8 mouse cellular contexts compared by ENCODE assay signal in genomic region chr9:57501861-57502260, GRCm38 (mm10). TPM values are rescaled to one million over a fixed set of nuclear protein-coding genes. Genes with fewer than 3 reads are reported as not detected.
DNase-seq lines count a peak whose midpoint lies in the region; ATAC-seq and TF ChIP-seq lines count a peak whose summit lies in the region.

No protein-coding gene starts in this region.

- H3K4me3 ChIP-seq in heart, embryonic 14.5 days (ENCODE audit: control insufficient read depth in 1 of 2, insufficient read depth in 1 of 2, low read depth in 1 of 2, low read length in 2 of 2) = peak overlapping the region in 1 of 2 experiments; percentile 18; a peak in 2 of 4 replicates
- H3K4me3 ChIP-seq in ES-E14 (ENCODE audit: insufficient read depth in 1 of 2, low read depth in 1 of 2, low read length in 2 of 2, poor library complexity in 1 of 2, severe bottlenecking in 1 of 2) = peak overlapping the region; percentile 42 to 87; a peak in 3 of 4 replicates
- peak overlapping the region; percentile 27 for H3K4me3 ChIP-seq in midbrain, embryonic 13.5 days (replicated peaks)

- H3K4me1 ChIP-seq in heart, embryonic 14.5 days (ENCODE audit: control insufficient read depth in 2 of 2, insufficient read depth in 2 of 2, low read length in 2 of 2) = peaks cover 29 to 49% of the 10 kb centered on the region in 2 experiments
- H3K4me1 ChIP-seq in ES-E14 (ENCODE audit: control insufficient read depth in 2 of 2, insufficient read depth in 2 of 2, low read length in 2 of 2, poor library complexity in 1 of 2) = peaks cover 12 to 23% of the 10 kb centered on the region in 2 experiments
- peaks cover 80% of the 10 kb centered on the region for H3K4me1 ChIP-seq in midbrain, embryonic 13.5 days (replicated peaks)

- in situ Hi-C loops in ES-E14 (cut with MboI; ENCODE audit: low sequenced_read_pairs in 2 of 2, unreplicated experiment in 2 of 2) = no loop called here

- no peaks in the 10 kb centered on the region for H3K36me3 ChIP-seq in heart, embryonic 14.5 days (ENCODE audit: control insufficient read depth, insufficient read depth, low read length)
- no peaks in the 10 kb centered on the region; the same call in 1 of the 2 replicates for H3K36me3 ChIP-seq in ES-E14 (ENCODE audit: control insufficient read depth, insufficient read depth, low read length, poor library complexity, severe bottlenecking)
- no peaks in the 10 kb centered on the region for H3K36me3 ChIP-seq in midbrain, embryonic 13.5 days

- no peaks in the 10 kb centered on the region for H3K9me3 ChIP-seq in heart, embryonic 14.5 days (ENCODE audit: control insufficient read depth, low read length)
- H3K9me3 ChIP-seq in ES-E14 (ENCODE audit: control insufficient read depth, insufficient read depth, low read depth, low read length) = no peaks in the 10 kb centered on the region
- H3K9me3 ChIP-seq in midbrain, embryonic 13.5 days = no peaks in the 10 kb centered on the region

- H3K9ac ChIP-seq in heart, embryonic 14.5 days (ENCODE audit: low read length) = peak overlapping the region; percentile 16; the same call in 1 of the 2 replicates
- peak overlapping the region; percentile 41 for H3K9ac ChIP-seq in ES-E14 (ENCODE audit: insufficient read depth, low read depth, low read length, poor library complexity, severe bottlenecking)
- H3K9ac ChIP-seq in midbrain, embryonic 13.5 days (replicated peaks) = peak overlapping the region; percentile 51

- no peak overlapping the region for H3K27ac ChIP-seq in heart, embryonic 14.5 days (replicated peaks in 1 of 2; ENCODE audit: control insufficient read depth in 1 of 2, insufficient read depth in 1 of 2, low read depth in 2 of 2, low read length in 2 of 2)
- no peak overlapping the region; the same call in 1 of the 2 replicates for H3K27ac ChIP-seq in ES-E14 (ENCODE audit: insufficient read depth, low read depth, low read length, poor library complexity, severe bottlenecking)
- peak overlapping the region; percentile 86 for H3K27ac ChIP-seq in midbrain, embryonic 13.5 days

- peaks cover 52% of the 10 kb centered on the region for H3K27me3 ChIP-seq in heart, embryonic 14.5 days (ENCODE audit: control insufficient read depth, insufficient read depth, low read length)
- H3K27me3 ChIP-seq in midbrain, embryonic 13.5 days = peaks cover 65% of the 10 kb centered on the region

- 13% methylated on average over 20 of the region's 20 CpGs for WGBS in heart, embryonic 14.5 days
- WGBS in midbrain, embryonic 13.5 days = 1% methylated on average over 20 of the region's 20 CpGs

- no peak for ATAC-seq in heart, embryonic 14.5 days (ENCODE audit: insufficient number of reproducible peaks, insufficient read depth, low FRiP score, low read depth)
- ATAC-seq in frontal cortex, adult (ENCODE audit: low TSS enrichment) = peak; percentile 25
- no peak for ATAC-seq in midbrain, embryonic 13.5 days
- ATAC-seq in activated CD4-positive, CD25-positive, alpha-beta regulatory T cell, adult 4 months = no peak

- H3K4me2 ChIP-seq in heart, embryonic 14.5 days (ENCODE audit: low read length) = peak overlapping the region; percentile 40
- H3K4me2 ChIP-seq in midbrain, embryonic 13.5 days (replicated peaks) = peak overlapping the region; percentile 84

- no peak for DNase-seq in heart, adult 18-20 months
- no peak for DNase-seq in ES-E14 (ENCODE audit: low read depth, low spot score)
- no peak for DNase-seq in gastrocnemius, adult 18-20 months (ENCODE audit: low spot score)
- no peak for DNase-seq in lung, postnatal 25 days (ENCODE audit: low spot score)

TF ChIP-seq in ES-E14, 5 proteins besides CTCF, POLR2A, EP300 and RAD21:
- TF ChIP-seq ZC3H11A (IDR thresholded peaks at IDR 0.05; ENCODE audit: borderline replicate concordance, low read depth, low read length) (no peak), MAFK (IDR thresholded peaks at IDR 0.05; ENCODE audit: insufficient read depth, low read depth, low read length) (no peak), HCFC1 (IDR thresholded peaks at IDR 0.05; ENCODE audit: borderline replicate concordance, insufficient read depth, low read length) (no peak), CHD2 (IDR thresholded peaks at IDR 0.05; ENCODE audit: low read depth, low read length) (no peak), ZNF384 (IDR thresholded peaks at IDR 0.05; ENCODE audit: low read depth, low read length) (no peak)

RNA-seq across cellular contexts. Expression of gene Rpp25, which starts 2.0 kb away (rescaled TPM):
- polyA plus RNA-seq in heart, embryonic 14.5 days (2014; fragmentation: Nextera tagmentation; extraction: Ambion mirVana) = 13.1 and 15.2 TPM in 2 replicates
- 1 to 10 TPM in 1 of 2 experiments, under 1 TPM in 1; 0.92 to 2.0 TPM for total RNA-seq in heart, adult 18-20 months (2021)
- total RNA-seq in ES-E14 (2012; rRNA removed) = 40.9 and 48.7 TPM in 2 replicates
- 19.5 and 27.6 TPM in 2 replicates for polyA plus RNA-seq in midbrain, embryonic 13.5 days (2015; fragmentation: Nextera tagmentation; extraction: Ambion mirVana)
- not detected for total RNA-seq in gastrocnemius, adult 18-20 months (2021)
- polyA plus RNA-seq in activated CD4-positive, CD25-positive, alpha-beta regulatory T cell, adult 4 months (2017; shearing (Covaris generic)) = not detected

RNA-seq across cellular contexts. Expression of gene Cox5a, which starts 19.2 kb away (rescaled TPM):
- polyA plus RNA-seq in heart, embryonic 14.5 days (2014; fragmentation: Nextera tagmentation; extraction: Ambion mirVana) = 1,689 and 1,756 TPM in 2 replicates
- total RNA-seq in heart, adult 18-20 months (2021) = 1,000 to 10,000 TPM; 2,577 to 2,715 TPM
- total RNA-seq in ES-E14 (2012; rRNA removed) = 390 TPM in 2 replicates
- polyA plus RNA-seq in midbrain, embryonic 13.5 days (2015; fragmentation: Nextera tagmentation; extraction: Ambion mirVana) = 809 and 819 TPM in 2 replicates
- total RNA-seq in gastrocnemius, adult 18-20 months (2021) = 1,000 to 10,000 TPM; 1,174 to 1,300 TPM
- 100 to 1,000 TPM; 315 to 368 TPM for polyA plus RNA-seq in activated CD4-positive, CD25-positive, alpha-beta regulatory T cell, adult 4 months (2017; shearing (Covaris generic))

RNA-seq across cellular contexts. Expression of gene Scamp5, which starts 34.0 kb away (rescaled TPM):
- polyA plus RNA-seq in heart, embryonic 14.5 days (2014; fragmentation: Nextera tagmentation; extraction: Ambion mirVana) = 4.5 and 6.2 TPM in 2 replicates
- 1 to 10 TPM; 5.7 TPM for total RNA-seq in heart, adult 18-20 months (2021)
- 50.4 and 67.3 TPM in 2 replicates for total RNA-seq in ES-E14 (2012; rRNA removed)
- polyA plus RNA-seq in midbrain, embryonic 13.5 days (2015; fragmentation: Nextera tagmentation; extraction: Ambion mirVana) = 90.9 and 91.6 TPM in 2 replicates
- total RNA-seq in gastrocnemius, adult 18-20 months (2021) = 1 to 10 TPM in 1 of 2 experiments, under 1 TPM in 1; 0.98 to 1.2 TPM
- under 1 TPM in 1 of 2 experiments, not detected in 1; 0.50 TPM for polyA plus RNA-seq in activated CD4-positive, CD25-positive, alpha-beta regulatory T cell, adult 4 months (2017; shearing (Covaris generic))

RNA-seq across cellular contexts. Expression of gene Fam219b, which starts 35.5 kb away (rescaled TPM):
- 11.1 and 13.3 TPM in 2 replicates for polyA plus RNA-seq in heart, embryonic 14.5 days (2014; fragmentation: Nextera tagmentation; extraction: Ambion mirVana)
- total RNA-seq in heart, adult 18-20 months (2021) = 1 to 10 TPM; 8.1 to 9.2 TPM
- total RNA-seq in ES-E14 (2012; rRNA removed) = 10.2 and 10.8 TPM in 2 replicates
- polyA plus RNA-seq in midbrain, embryonic 13.5 days (2015; fragmentation: Nextera tagmentation; extraction: Ambion mirVana) = 23.2 and 24.2 TPM in 2 replicates
- 1 to 10 TPM; 5.6 to 6.3 TPM for total RNA-seq in gastrocnemius, adult 18-20 months (2021)
- 10 to 100 TPM; 21.7 to 33.7 TPM for polyA plus RNA-seq in activated CD4-positive, CD25-positive, alpha-beta regulatory T cell, adult 4 months (2017; shearing (Covaris generic))

RNA-seq across cellular contexts. Expression of gene Mpi, which starts 50.7 kb away (rescaled TPM):
- polyA plus RNA-seq in heart, embryonic 14.5 days (2014; fragmentation: Nextera tagmentation; extraction: Ambion mirVana) = 69.2 and 74.3 TPM in 2 replicates
- 100 to 1,000 TPM; 118 to 140 TPM for total RNA-seq in heart, adult 18-20 months (2021)
- 42.3 and 45.2 TPM in 2 replicates for total RNA-seq in ES-E14 (2012; rRNA removed)
- polyA plus RNA-seq in midbrain, embryonic 13.5 days (2015; fragmentation: Nextera tagmentation; extraction: Ambion mirVana) = 72.2 and 79.2 TPM in 2 replicates
- total RNA-seq in gastrocnemius, adult 18-20 months (2021) = 10 to 100 TPM; 75.0 to 76.2 TPM
- polyA plus RNA-seq in activated CD4-positive, CD25-positive, alpha-beta regulatory T cell, adult 4 months (2017; shearing (Covaris generic)) = 10 to 100 TPM in 1 of 2 experiments, 1 to 10 TPM in 1; 7.8 to 14.8 TPM

Comparison
In these comparisons a context has a peak if more than half of its experiments do, and no peak if none do; other contexts are left out.
1. RNA of gene Rpp25, which starts 2.0 kb away (total RNA-seq): 40.9 to 48.7 TPM in ES-E14; 0.92 to 2.0 TPM in heart, adult 18-20 months and not detected in gastrocnemius, adult 18-20 months; every median in the first group is over 10 times any median in the second.
2. Peak in every context shown above with its lines, with median percentiles within 50 percentile points of each other: H3K9ac ChIP-seq.